Mouse (Mus musculus): ENCODE data around the gene Bcl2. TPM values are rescaled to one million over a fixed set of nuclear protein-coding genes. Genes with fewer than 3 reads are reported as not detected.

Gene Bcl2
- polyA plus RNA-seq, 1 experiment from 2014 or later, result 19.2 TPM

DNA sequence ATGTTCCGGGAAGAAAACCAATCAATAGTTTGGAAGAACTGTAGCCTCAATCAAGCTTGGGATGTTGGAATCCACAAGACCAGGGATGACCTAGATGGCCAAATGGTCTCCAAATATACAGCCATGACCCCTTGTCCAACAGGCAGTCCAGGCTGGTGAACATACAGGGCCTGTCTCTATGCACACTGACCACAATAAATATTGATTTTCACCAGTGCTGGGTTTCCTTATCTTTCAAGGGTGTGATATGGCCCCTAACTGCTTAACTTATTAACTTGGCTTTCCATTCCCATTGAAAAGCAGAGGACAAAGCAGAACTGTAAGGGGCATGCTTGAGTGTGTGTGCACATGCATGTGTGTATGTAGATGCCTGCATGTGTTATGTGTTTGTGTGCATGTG is 197.0 kb downstream of the Bcl2 start:
- H3K4me3 ChIP-seq (ENCODE audit: low read depth, low read length), result no peak overlapping the region
- H3K9ac ChIP-seq (replicated peaks; ENCODE audit: low read depth, low read length), result no peak overlapping the region
- 82% methylated on average over 1 of the region's 1 CpGs for WGBS
- ATAC-seq (ENCODE audit: insufficient number of reproducible peaks, insufficient read depth, low FRiP score, low read depth), result peak; percentile 85
- H3K4me1 ChIP-seq (ENCODE audit: control insufficient read depth, insufficient read depth, low read length), result 0 out of 2 replicates have a peak, but pooled peaks cover 3% of the 10 kb centered on the region
- H3K27me3 ChIP-seq (ENCODE audit: control insufficient read depth, insufficient read depth, low read length), result no peaks in the 10 kb centered on the region
- no peaks in the 10 kb centered on the region for H3K9me3 ChIP-seq (ENCODE audit: control insufficient read depth, low read depth, low read length)
- H3K4me2 ChIP-seq (replicated peaks; ENCODE audit: low read depth, low read length), result no peak overlapping the region
- peak overlapping the region; percentile 62; the same call in 1 of the 2 replicates for H3K27ac ChIP-seq (ENCODE audit: low read length)
- H3K36me3 ChIP-seq (ENCODE audit: control insufficient read depth, insufficient read depth, low read length), result no peaks in the 10 kb centered on the region

DNA sequence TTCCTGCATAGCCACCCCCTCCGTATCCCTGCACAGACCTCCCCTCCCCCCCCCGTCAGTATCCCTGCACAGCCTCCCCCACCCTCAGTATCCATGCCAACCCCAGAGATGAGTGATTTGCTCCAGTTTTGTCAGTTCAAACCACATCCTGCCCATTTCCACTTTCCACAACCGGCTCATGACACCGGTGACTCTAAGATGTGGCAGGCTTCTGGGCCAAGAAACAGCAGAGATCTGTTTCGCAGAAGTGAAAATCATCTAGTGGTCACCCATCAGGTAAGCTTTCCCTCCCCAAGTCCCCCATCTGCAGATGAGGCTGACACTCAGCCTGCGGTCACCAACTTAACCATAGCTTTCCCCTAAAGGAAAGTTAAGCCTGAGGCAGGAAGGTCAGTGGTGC is 198.5 kb downstream of the Bcl2 start:
- 90% methylated on average over 6 of the region's 6 CpGs for WGBS
- no peak for ATAC-seq (ENCODE audit: insufficient number of reproducible peaks, insufficient read depth, low FRiP score, low read depth)
- H3K4me1 ChIP-seq (ENCODE audit: control insufficient read depth, insufficient read depth, low read length), result 0 out of 2 replicates have a peak, but pooled peaks cover 3% of the 10 kb centered on the region
- no peak overlapping the region for H3K27ac ChIP-seq (ENCODE audit: low read length)
- H3K9ac ChIP-seq (replicated peaks; ENCODE audit: low read depth, low read length), result no peak overlapping the region
- no peaks in the 10 kb centered on the region for H3K27me3 ChIP-seq (ENCODE audit: control insufficient read depth, insufficient read depth, low read length)
- no peaks in the 10 kb centered on the region for H3K9me3 ChIP-seq (ENCODE audit: control insufficient read depth, low read depth, low read length)
- no peaks in the 10 kb centered on the region for H3K36me3 ChIP-seq (ENCODE audit: control insufficient read depth, insufficient read depth, low read length)
- H3K4me2 ChIP-seq (replicated peaks; ENCODE audit: low read depth, low read length), result no peak overlapping the region
- no peak overlapping the region for H3K4me3 ChIP-seq (ENCODE audit: low read depth, low read length)

DNA sequence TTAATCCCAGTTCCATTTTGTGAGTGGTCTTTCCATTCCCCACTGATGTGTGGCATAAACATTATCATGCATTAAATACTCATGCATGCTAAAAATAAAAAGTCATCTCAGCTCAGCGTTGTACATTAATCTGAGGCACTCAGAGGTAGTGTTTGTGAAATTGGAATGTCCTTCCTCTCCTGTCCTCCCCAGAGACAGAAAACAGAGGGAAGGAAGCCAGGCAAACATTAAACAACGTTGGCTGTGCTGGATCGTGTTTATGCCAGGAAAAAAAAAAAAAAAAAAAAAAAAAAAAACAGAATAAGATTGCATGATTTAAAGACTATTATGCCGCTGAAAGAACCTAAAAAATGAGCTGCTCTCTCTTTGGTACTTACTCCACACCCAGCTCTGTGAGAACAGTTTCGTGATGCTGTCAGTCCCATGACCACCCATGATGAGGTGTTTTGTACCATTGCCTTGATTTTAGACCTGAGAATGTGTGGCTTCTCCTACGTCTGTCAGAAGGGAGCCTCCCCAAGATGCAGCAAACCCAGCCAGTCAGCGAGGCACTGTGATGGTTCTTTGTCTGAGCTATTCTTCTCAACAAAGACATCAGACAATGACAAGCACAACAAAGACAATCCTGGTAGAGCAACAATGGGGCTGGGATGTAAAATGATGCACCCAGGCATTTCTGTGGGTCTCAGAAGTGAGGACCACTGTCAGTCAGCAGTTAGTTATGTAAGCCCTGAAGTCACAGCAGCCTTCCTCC is 200.0 kb downstream of the Bcl2 start:
- Histone ChIP-seq H3K4me1 (ENCODE audit: control insufficient read depth, insufficient read depth, low read length) (0 out of 2 replicates have a peak, but pooled peaks cover 3% of the 10 kb centered on the region), H3K36me3 (ENCODE audit: control insufficient read depth, insufficient read depth, low read length) (no peaks in the 10 kb centered on the region), H3K27me3 (ENCODE audit: control insufficient read depth, insufficient read depth, low read length) (no peaks in the 10 kb centered on the region), H3K4me3 (ENCODE audit: low read depth, low read length) (no peak overlapping the region), H3K9me3 (ENCODE audit: control insufficient read depth, low read depth, low read length) (no peaks in the 10 kb centered on the region), H3K27ac (ENCODE audit: low read length) (no peak overlapping the region), H3K9ac (replicated peaks; ENCODE audit: low read depth, low read length) (no peak overlapping the region), H3K4me2 (replicated peaks; ENCODE audit: low read depth, low read length) (no peak overlapping the region)
- ATAC-seq (ENCODE audit: insufficient number of reproducible peaks, insufficient read depth, low FRiP score, low read depth), result no peak
- WGBS, result 47% methylated on average over 7 of the region's 7 CpGs

DNA sequence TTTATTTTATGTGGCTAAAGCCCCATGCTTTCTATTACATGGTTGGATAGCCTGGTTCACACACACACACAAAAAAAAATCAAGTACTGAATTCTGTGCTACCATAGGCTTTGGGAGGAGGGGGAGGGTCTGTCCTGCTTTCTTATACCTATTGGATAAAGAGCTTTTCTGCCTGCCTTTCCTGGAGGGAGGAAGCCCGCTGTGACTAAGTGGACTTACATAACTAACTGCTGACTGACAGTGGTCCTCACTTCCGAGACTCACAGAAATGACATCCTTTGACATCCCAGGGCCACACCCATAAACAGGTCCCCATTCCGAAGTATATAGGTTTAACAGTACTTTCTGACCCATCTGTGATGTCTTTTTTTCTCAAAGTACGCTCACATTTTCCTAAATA is 200.6 kb downstream of the Bcl2 start:
- Histone ChIP-seq H3K9ac (replicated peaks; ENCODE audit: low read depth, low read length) (no peak overlapping the region), H3K36me3 (ENCODE audit: control insufficient read depth, insufficient read depth, low read length) (no peaks in the 10 kb centered on the region), H3K27me3 (ENCODE audit: control insufficient read depth, insufficient read depth, low read length) (no peaks in the 10 kb centered on the region), H3K27ac (ENCODE audit: low read length) (no peak overlapping the region), H3K4me1 (ENCODE audit: control insufficient read depth, insufficient read depth, low read length) (0 out of 2 replicates have a peak, but pooled peaks cover 3% of the 10 kb centered on the region), H3K9me3 (ENCODE audit: control insufficient read depth, low read depth, low read length) (no peaks in the 10 kb centered on the region), H3K4me2 (replicated peaks; ENCODE audit: low read depth, low read length) (no peak overlapping the region), H3K4me3 (ENCODE audit: low read depth, low read length) (no peak overlapping the region)
- ATAC-seq (ENCODE audit: insufficient number of reproducible peaks, insufficient read depth, low FRiP score, low read depth), result no peak
- 61% methylated on average over 4 of the region's 4 CpGs for WGBS

DNA sequence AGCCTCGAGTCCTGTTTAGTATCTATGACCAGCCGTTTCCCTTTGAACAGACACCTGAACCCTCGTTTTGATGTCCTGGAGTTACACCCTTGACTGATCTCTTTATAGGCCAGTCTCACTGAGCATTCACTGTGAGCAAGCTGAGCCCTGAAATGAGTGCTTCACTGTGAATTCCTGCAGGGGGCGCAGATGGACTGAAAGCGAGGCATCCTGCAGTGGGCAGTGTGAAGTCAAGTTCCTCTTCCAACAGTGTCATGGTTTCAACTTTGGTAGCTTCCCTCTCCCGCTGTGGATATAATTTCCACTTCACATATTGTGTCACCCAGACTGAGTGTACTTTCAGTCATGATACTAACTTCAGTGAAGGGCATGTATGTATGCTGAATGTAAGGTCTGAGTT is 202.5 kb downstream of the Bcl2 start:
- Histone ChIP-seq H3K4me2 (replicated peaks; ENCODE audit: low read depth, low read length) (no peak overlapping the region), H3K27ac (ENCODE audit: low read length) (no peak overlapping the region), H3K27me3 (ENCODE audit: control insufficient read depth, insufficient read depth, low read length) (no peaks in the 10 kb centered on the region), H3K9ac (replicated peaks; ENCODE audit: low read depth, low read length) (no peak overlapping the region), H3K36me3 (ENCODE audit: control insufficient read depth, insufficient read depth, low read length) (no peaks in the 10 kb centered on the region), H3K4me1 (ENCODE audit: control insufficient read depth, insufficient read depth, low read length) (0 out of 2 replicates have a peak, but pooled peaks cover 3% of the 10 kb centered on the region), H3K4me3 (ENCODE audit: low read depth, low read length) (no peak overlapping the region), H3K9me3 (ENCODE audit: control insufficient read depth, low read depth, low read length) (no peaks in the 10 kb centered on the region)
- ATAC-seq (ENCODE audit: insufficient number of reproducible peaks, insufficient read depth, low FRiP score, low read depth), result peak; percentile 78; the same call in 1 of the 2 replicates
- WGBS, result 20% methylated on average over 6 of the region's 6 CpGs

DNA sequence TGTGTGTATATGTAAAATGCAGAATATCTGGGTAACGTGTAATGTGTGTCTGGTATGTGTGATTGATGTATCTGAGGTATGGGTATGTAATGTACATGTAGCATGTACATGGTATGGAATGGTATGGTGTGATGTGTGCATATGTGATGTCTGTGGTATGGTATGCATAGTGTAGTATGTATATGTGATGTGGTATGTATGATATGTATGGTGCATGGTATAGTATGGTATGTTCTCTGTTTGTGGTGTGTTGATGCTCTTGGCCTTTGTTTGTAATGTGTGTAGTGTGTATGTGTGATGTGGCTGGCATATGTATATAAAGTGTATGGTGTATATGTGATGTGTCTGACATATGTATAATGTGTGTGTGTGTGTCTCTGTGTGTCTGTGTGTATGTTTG is 206.5 kb downstream of the Bcl2 start:
- no peak for ATAC-seq (ENCODE audit: insufficient number of reproducible peaks, insufficient read depth, low FRiP score, low read depth)
- no peak overlapping the region for H3K4me2 ChIP-seq (replicated peaks; ENCODE audit: low read depth, low read length)
- WGBS, result 81% methylated on average over 1 of the region's 1 CpGs
- no peaks in the 10 kb centered on the region for H3K36me3 ChIP-seq (ENCODE audit: control insufficient read depth, insufficient read depth, low read length)
- H3K4me3 ChIP-seq (ENCODE audit: low read depth, low read length), result no peak overlapping the region
- no peak overlapping the region for H3K9ac ChIP-seq (replicated peaks; ENCODE audit: low read depth, low read length)
- H3K9me3 ChIP-seq (ENCODE audit: control insufficient read depth, low read depth, low read length), result no peaks in the 10 kb centered on the region
- H3K27ac ChIP-seq (ENCODE audit: low read length), result no peak overlapping the region
- H3K4me1 ChIP-seq (ENCODE audit: control insufficient read depth, insufficient read depth, low read length), result no peaks in the 10 kb centered on the region
- no peaks in the 10 kb centered on the region for H3K27me3 ChIP-seq (ENCODE audit: control insufficient read depth, insufficient read depth, low read length)

DNA sequence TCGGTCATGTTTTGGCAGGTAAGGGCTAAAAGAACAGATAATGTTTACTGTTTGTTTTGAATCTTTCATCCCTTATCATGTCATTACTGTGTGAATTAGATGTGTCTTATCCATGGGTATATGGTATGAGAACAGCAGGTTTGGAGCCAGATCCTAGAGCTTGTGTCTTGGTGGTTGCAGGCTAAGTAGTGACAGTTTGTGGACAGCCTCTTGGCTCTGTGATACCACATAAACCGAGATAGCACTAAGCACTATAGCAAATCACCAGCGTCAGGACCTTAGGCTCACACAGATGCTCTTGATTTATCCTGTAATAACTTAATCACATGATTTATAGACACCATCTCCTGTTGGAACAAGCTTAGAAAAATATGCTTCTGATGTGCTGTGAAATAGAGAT is 210.2 kb downstream of the Bcl2 start:
- H3K27me3 ChIP-seq (ENCODE audit: control insufficient read depth, insufficient read depth, low read length), result no peaks in the 10 kb centered on the region
- ATAC-seq (ENCODE audit: insufficient number of reproducible peaks, insufficient read depth, low FRiP score, low read depth), result no peak
- no peak overlapping the region for H3K4me2 ChIP-seq (replicated peaks; ENCODE audit: low read depth, low read length)
- no peaks in the 10 kb centered on the region for H3K9me3 ChIP-seq (ENCODE audit: control insufficient read depth, low read depth, low read length)
- no peaks in the 10 kb centered on the region for H3K36me3 ChIP-seq (ENCODE audit: control insufficient read depth, insufficient read depth, low read length)
- no peaks in the 10 kb centered on the region for H3K4me1 ChIP-seq (ENCODE audit: control insufficient read depth, insufficient read depth, low read length)
- no peak overlapping the region for H3K4me3 ChIP-seq (ENCODE audit: low read depth, low read length)
- H3K9ac ChIP-seq (replicated peaks; ENCODE audit: low read depth, low read length), result no peak overlapping the region
- H3K27ac ChIP-seq (ENCODE audit: low read length), result no peak overlapping the region
- 90% methylated on average over 3 of the region's 3 CpGs for WGBS

DNA sequence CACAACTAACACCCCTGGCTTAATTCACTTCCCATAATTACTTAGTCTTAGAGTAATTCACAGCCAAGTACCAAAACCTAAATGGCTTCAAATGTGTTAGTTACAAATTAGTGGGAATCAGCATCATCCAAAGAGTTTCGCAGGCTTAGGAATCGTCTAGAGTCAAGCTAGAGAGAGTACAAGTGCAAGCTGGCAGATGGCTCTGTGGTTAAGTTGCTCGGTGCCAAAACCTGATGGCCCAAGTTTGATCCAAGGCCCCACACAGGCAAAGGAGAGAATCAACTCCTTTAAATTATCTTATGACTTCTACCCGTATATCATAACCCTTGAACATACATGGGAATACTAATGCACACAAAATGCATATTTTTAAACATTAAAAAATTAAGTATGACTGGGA is 210.7 kb downstream of the Bcl2 start:
- H3K4me3 ChIP-seq (ENCODE audit: low read depth, low read length), result no peak overlapping the region

DNA sequence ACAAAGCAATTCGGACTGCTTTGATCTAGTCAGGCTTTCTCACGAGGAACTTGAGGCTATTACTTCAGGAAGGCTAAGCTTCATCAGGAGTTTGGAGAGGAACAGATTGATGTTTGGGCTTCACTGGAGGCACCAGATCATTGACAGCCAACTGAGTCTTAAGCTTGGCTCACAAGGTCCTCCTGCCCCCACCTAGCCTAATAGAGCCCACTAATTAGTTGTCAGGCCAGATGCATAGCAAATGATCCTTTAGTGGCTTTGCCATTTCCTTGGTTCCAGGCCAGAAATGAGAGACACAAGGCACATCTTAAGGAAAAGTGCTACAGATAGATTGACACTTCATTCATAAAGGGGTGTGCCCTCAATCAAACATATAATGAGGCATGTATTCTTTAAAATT is 216.1 kb downstream of the Bcl2 start:
- no peaks in the 10 kb centered on the region for H3K36me3 ChIP-seq (ENCODE audit: control insufficient read depth, insufficient read depth, low read length)
- H3K4me1 ChIP-seq (ENCODE audit: control insufficient read depth, insufficient read depth, low read length), result no peaks in the 10 kb centered on the region
- 41% methylated on average over 2 of the region's 2 CpGs for WGBS

More for the DNA sequence above, 210.7 kb downstream of the Bcl2 start:
- Histone ChIP-seq H3K4me2 (replicated peaks; ENCODE audit: low read depth, low read length) (no peak overlapping the region), H3K36me3 (ENCODE audit: control insufficient read depth, insufficient read depth, low read length) (no peaks in the 10 kb centered on the region), H3K9ac (replicated peaks; ENCODE audit: low read depth, low read length) (no peak overlapping the region), H3K27ac (ENCODE audit: low read length) (no peak overlapping the region), H3K9me3 (ENCODE audit: control insufficient read depth, low read depth, low read length) (no peaks in the 10 kb centered on the region), H3K4me1 (ENCODE audit: control insufficient read depth, insufficient read depth, low read length) (no peaks in the 10 kb centered on the region), H3K27me3 (ENCODE audit: control insufficient read depth, insufficient read depth, low read length) (no peaks in the 10 kb centered on the region)
- WGBS, result 92% methylated on average over 4 of the region's 4 CpGs
- ATAC-seq (ENCODE audit: insufficient number of reproducible peaks, insufficient read depth, low FRiP score, low read depth), result no peak

More for the DNA sequence above, 216.1 kb downstream of the Bcl2 start:
- no peak overlapping the region for H3K4me3 ChIP-seq (ENCODE audit: low read depth, low read length)
- H3K4me2 ChIP-seq (replicated peaks; ENCODE audit: low read depth, low read length), result no peak overlapping the region
- H3K9ac ChIP-seq (replicated peaks; ENCODE audit: low read depth, low read length), result no peak overlapping the region
- H3K27ac ChIP-seq (ENCODE audit: low read length), result no peak overlapping the region
- ATAC-seq (ENCODE audit: insufficient number of reproducible peaks, insufficient read depth, low FRiP score, low read depth), result no peak
- no peaks in the 10 kb centered on the region for H3K27me3 ChIP-seq (ENCODE audit: control insufficient read depth, insufficient read depth, low read length)
- H3K9me3 ChIP-seq (ENCODE audit: control insufficient read depth, low read depth, low read length), result no peaks in the 10 kb centered on the region

All from stomach, embryonic 14.5 days (tissue).